Mouse (Mus musculus) small intestine, adult 2 months (tissue): ENCODE measurements at regions not wholly inside any gene's neighbourhood (a gene's known extent, or its start where the extent isn't known, plus 50 kb on each side); places are given as distances from the start of the nearest gene placed in this dataset.

ENCODE experiments used
- H3K27ac ChIP-seq: fragments of 200-500 bp; 2 replicates; pipeline ENCODE4 v1.5.1; 2012; ENCODE audit warnings: low read depth, low read length, control low read depth, inconsistent platforms; ENCODE audit not compliant: insufficient read depth
- H3K27me3 ChIP-seq: fragments of 200-500 bp; 2 replicates; pipeline ENCODE4 v1.6.1; 2012; ENCODE audit warnings: mild to moderate bottlenecking, moderate library complexity, low read length, inconsistent platforms; ENCODE audit not compliant: control insufficient read depth, insufficient read depth
- H3K36me3 ChIP-seq: fragments of 200-500 bp; 2 replicates; pipeline ENCODE4 v1.6.1; 2012; ENCODE audit warnings: mild to moderate bottlenecking, low read length, control low read depth, inconsistent platforms; ENCODE audit not compliant: control insufficient read depth, insufficient read depth
- H3K4me1 ChIP-seq: fragments of 200-500 bp; 2 replicates; pipeline ENCODE4 v1.6.1; 2012; ENCODE audit warnings: low read length, inconsistent platforms, mixed read lengths; ENCODE audit not compliant: control insufficient read depth, insufficient read depth, insufficient read length
- H3K4me3 ChIP-seq: fragments of 200-500 bp; 2 replicates; pipeline ENCODE4 v1.5.1; 2012; ENCODE audit warnings: low read depth, mild to moderate bottlenecking, control low read depth, inconsistent platforms, low read length, moderate library complexity
- CTCF ChIP-seq: fragments of 200-500 bp; IDR thresholded peaks from 2 replicates; pipeline ENCODE4 v1.5.1; 2012; ENCODE audit warnings: low read depth, mild to moderate bottlenecking, control low read depth, inconsistent platforms, low read length, moderate library complexity, mixed read lengths; ENCODE audit not compliant: insufficient replicate concordance, insufficient read length; ENCODE audit errors: extremely low read depth
- POLR2A ChIP-seq: fragments of 200-500 bp; IDR thresholded peaks from 2 replicates; pipeline ENCODE4 v1.6.1; 2012; ENCODE audit warnings: low read depth, mild to moderate bottlenecking, control low read depth, inconsistent platforms, low read length, moderate library complexity
- WGBS: fragments of 180-500 bp; shearing (Covaris S2); methylation state at CpG from one replicate; pipeline ENCODE4 v1.1.7; 2018; 5-methylcytosine and 5-hydroxymethylcytosine counted together

DNA sequence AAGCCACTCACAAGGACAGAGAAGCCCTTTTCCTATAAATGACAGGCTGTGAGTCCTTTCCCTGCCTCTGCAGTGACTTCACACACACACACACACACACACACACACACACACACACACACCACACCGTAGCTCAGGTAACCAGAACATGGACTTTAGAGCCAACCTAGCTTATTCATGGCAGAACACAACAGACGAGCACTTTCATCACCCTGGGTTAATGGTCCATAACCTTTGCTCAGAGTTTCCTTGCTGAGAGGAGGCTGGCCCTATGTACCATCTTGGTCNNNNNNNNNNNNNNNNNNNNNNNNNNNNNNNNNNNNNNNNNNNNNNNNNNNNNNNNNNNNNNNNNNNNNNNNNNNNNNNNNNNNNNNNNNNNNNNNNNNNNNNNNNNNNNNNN is 2391.6 kb upstream of the 5930422O12Rik start:
- H3K27ac ChIP-seq = no peak overlapping the region
- no peaks in the 10 kb centered on the region for H3K27me3 ChIP-seq
- no peak overlapping the region for H3K4me3 ChIP-seq
- H3K4me1 ChIP-seq = no peaks in the 10 kb centered on the region
- H3K36me3 ChIP-seq = no peaks in the 10 kb centered on the region
- WGBS = 39% methylated on average over 2 of the region's 2 CpGs
- TF ChIP-seq POLR2A (no peak), CTCF (no peak)
